Mouse (Mus musculus): Measurements from ENCODE around the gene Psmc2.

Psmc2 gene

GRCm38 (mm10) chr5:21785053-21785452, at the start of gene Psmc2, which contains the start of gene Dnajc2:
Psmc2 (plus strand) TSS chr5:21785283.
Dnajc2 (minus strand) TSS chr5:21785251.
- DNase-seq (ENCODE audit: low spot score) = peak; percentile 92

- DNase-seq (ENCODE audit: low spot score) = peak; percentile 76
These were observed 49.5 kb upstream of the Psmc2 start for GRCm38 (mm10) chr5:21735584-21735983.

- DNase-seq (ENCODE audit: low spot score) = no peak
These were observed 49.0 kb upstream of the Psmc2 start for GRCm38 (mm10) chr5:21736046-21736445.

GRCm38 (mm10) chr5:21736956-21737585, 48.0 kb upstream of the Psmc2 start, which contains the start of gene Pmpcb:
Pmpcb (plus strand) TSS chr5:21737141.
- peak; percentile 89 for DNase-seq (ENCODE audit: low spot score)

GRCm38 (mm10) chr5:21737620-21738019, 47.5 kb upstream of the Psmc2 start:
- DNase-seq (ENCODE audit: low spot score) = no peak

GRCm38 (mm10) chr5:21739120-21739519, 46.0 kb upstream of the Psmc2 start:
- DNase-seq (ENCODE audit: low spot score) = no peak

GRCm38 (mm10) chr5:21739881-21740280, 45.2 kb upstream of the Psmc2 start:
- DNase-seq (ENCODE audit: low spot score) = no peak

- no peak for DNase-seq (ENCODE audit: low spot score)
These were observed 41.5 kb upstream of the Psmc2 start for GRCm38 (mm10) chr5:21743606-21744005.

GRCm38 (mm10) chr5:21744651-21745050, 40.4 kb upstream of the Psmc2 start:
- no peak for DNase-seq (ENCODE audit: low spot score)

- no peak for DNase-seq (ENCODE audit: low spot score)
These were observed 39.1 kb upstream of the Psmc2 start for GRCm38 (mm10) chr5:21745966-21746365.

GRCm38 (mm10) chr5:21768506-21768905, 16.6 kb upstream of the Psmc2 start:
- no peak for DNase-seq (ENCODE audit: low spot score)

- DNase-seq (ENCODE audit: low spot score) = no peak
These were observed 15.2 kb upstream of the Psmc2 start for GRCm38 (mm10) chr5:21769841-21770240.

- DNase-seq (ENCODE audit: low spot score) = no peak
These were observed 8.6 kb upstream of the Psmc2 start for GRCm38 (mm10) chr5:21776491-21776890.

- DNase-seq (ENCODE audit: low spot score) = no peak
These were observed 676 bp upstream of the Psmc2 start for GRCm38 (mm10) chr5:21784161-21785052.

- no peak for DNase-seq (ENCODE audit: low spot score)
These were observed 693 bp downstream of the Psmc2 start for GRCm38 (mm10) chr5:21785776-21786175.

GRCm38 (mm10) chr5:21786258-21787185, 1.4 kb downstream of the Psmc2 start:
- peak; percentile 93 for DNase-seq (ENCODE audit: low spot score)

GRCm38 (mm10) chr5:21787186-21788105, 2.4 kb downstream of the Psmc2 start:
- no peak for DNase-seq (ENCODE audit: low spot score)

GRCm38 (mm10) chr5:21789061-21789460, 4.0 kb downstream of the Psmc2 start:
- no peak for DNase-seq (ENCODE audit: low spot score)

GRCm38 (mm10) chr5:21792166-21792565, 7.1 kb downstream of the Psmc2 start:
- no peak for DNase-seq (ENCODE audit: low spot score)

GRCm38 (mm10) chr5:21802907-21803306, 17.8 kb downstream of the Psmc2 start:
- DNase-seq (ENCODE audit: low spot score) = no peak

GRCm38 (mm10) chr5:21803691-21804188, 18.7 kb downstream of the Psmc2 start:
- DNase-seq (ENCODE audit: low spot score) = no peak
